Mouse (Mus musculus) kidney, adult 18-20 months (tissue): ENCODE data around the gene Xpnpep2.

Experiments
- DNase-seq: peaks from one replicate; pipeline ENCODE4 v3.0.0; 2021

Gene Xpnpep2

DNA sequence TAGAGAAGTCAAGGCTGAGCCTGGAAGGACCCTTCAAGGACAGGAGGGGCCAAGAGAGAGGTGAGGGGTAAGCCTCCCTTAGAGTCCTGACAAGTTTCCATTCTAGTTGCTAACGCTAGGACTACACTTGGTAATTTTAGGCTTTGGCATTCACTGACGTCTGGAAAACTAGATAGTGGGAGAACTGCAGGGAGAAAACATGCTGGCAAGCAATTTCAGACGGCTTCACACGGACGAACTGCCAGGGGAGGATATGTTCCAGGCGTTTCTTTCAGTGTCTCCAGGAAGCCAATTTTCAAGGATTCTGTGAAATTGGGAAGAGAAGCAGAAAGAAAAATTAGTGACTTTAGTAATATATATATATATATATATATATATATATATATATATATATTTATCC is 73.3 kb downstream of the Xpnpep2 start:
- DNase-seq: no peak

DNA sequence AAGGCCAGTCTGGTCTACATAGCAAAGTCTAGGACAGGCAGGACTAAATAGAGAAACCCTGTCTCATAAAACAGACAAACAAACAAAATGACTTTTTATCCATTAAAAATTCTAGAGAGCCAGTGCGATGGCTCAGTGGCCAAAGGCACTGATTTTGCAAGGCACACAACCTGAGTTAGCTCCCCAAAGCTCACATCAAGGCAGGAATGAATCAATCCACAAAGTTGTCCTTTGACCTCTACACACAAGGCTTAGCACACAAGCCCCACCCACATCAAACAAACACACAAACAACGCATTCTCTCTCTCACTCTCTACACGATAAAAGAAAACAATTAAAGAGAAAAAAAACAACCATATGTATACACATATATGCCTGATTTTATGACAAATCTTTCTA is 76.2 kb downstream of the Xpnpep2 start:
- no peak for DNase-seq
